Mouse (Mus musculus) lung, embryonic 14.5 days (tissue): ENCODE measurements at regions not wholly inside any gene's neighbourhood (a gene's known extent, or its start where the extent isn't known, plus 50 kb on each side); places are given as distances from the start of the nearest gene placed in this dataset.

Source experiments
- ATAC-seq: fragments of 200-750 bp; cut with Nextera tagmentation; 2 replicates; pipeline ENCODE4 v1.8.0; 2017; ENCODE audit warnings: mild to moderate bottlenecking, moderate TSS enrichment, moderate library complexity; ENCODE audit not compliant: insufficient read depth
- DNase-seq: peaks from one replicate; pipeline ENCODE4 v3.0.0-alpha.2; 2015
- H3K27ac ChIP-seq: fragments of 300-500 bp; sonication (generic); 2 replicates; pipeline ENCODE4 v1.5.1; 2014; ENCODE audit warnings: low read depth, mild to moderate bottlenecking, moderate library complexity
- H3K27me3 ChIP-seq: fragments of 300-500 bp; sonication (generic); 2 replicates; pipeline ENCODE4 v1.6.1; 2014; ENCODE audit warnings: low read length, control low read depth; ENCODE audit not compliant: insufficient read depth
- H3K36me3 ChIP-seq: fragments of 300-500 bp; sonication (generic); 2 replicates; pipeline ENCODE4 v1.6.1; 2014; ENCODE audit warnings: control low read depth; ENCODE audit not compliant: insufficient read depth
- H3K4me1 ChIP-seq: fragments of 300-500 bp; sonication (generic); 2 replicates; pipeline ENCODE4 v1.6.1; 2014; ENCODE audit warnings: antibody characterized with exemption, control low read depth; ENCODE audit not compliant: insufficient read depth
- H3K4me2 ChIP-seq: fragments of 300-500 bp; sonication (generic); 2 replicates; pipeline ENCODE4 v1.6.1; 2014; ENCODE audit warnings: mild to moderate bottlenecking
- H3K4me3 ChIP-seq: fragments of 300-500 bp; sonication (generic); 2 replicates; pipeline ENCODE4 v1.5.1; 2014; ENCODE audit warnings: low read depth, low read length
- H3K9ac ChIP-seq: fragments of 300-500 bp; sonication (generic); 2 replicates; pipeline ENCODE4 v1.6.1; 2014
- H3K9me3 ChIP-seq: fragments of 300-500 bp; sonication (generic); 2 replicates; pipeline ENCODE4 v1.6.1; 2016; ENCODE audit warnings: low read depth, low read length, control low read depth
- CTCF ChIP-seq: IDR thresholded peaks from 2 replicates; pipeline ENCODE4 v1.5.1; 2016; ENCODE audit warnings: antibody characterized with exemption, low read depth
- WGBS: fragments of 180-500 bp; shearing (Covaris S2); extraction: QIAGEN DNeasy Blood & Tissue Kit; methylation state at CpG from one replicate; pipeline ENCODE4 v1.1.7; 2014; 5-methylcytosine and 5-hydroxymethylcytosine counted together

GRCm38 (mm10) chr4:89400342-89400741 lies 89.5 kb upstream of the Cdkn2b start:
- no peaks in the 10 kb centered on the region for H3K9me3 ChIP-seq
- no peak for DNase-seq
- H3K27ac ChIP-seq: no peak overlapping the region
- 76% methylated on average over 3 of the region's 3 CpGs for WGBS
- no peak overlapping the region for H3K9ac ChIP-seq
- no peak for ATAC-seq
- no peaks in the 10 kb centered on the region for H3K27me3 ChIP-seq
- H3K36me3 ChIP-seq: no peaks in the 10 kb centered on the region
- no peak overlapping the region for H3K4me2 ChIP-seq
- TF ChIP-seq CTCF: no peak
- no peak overlapping the region for H3K4me3 ChIP-seq
- H3K4me1 ChIP-seq: no peaks in the 10 kb centered on the region

- Histone ChIP-seq H3K36me3 (no peaks in the 10 kb centered on the region), H3K4me3 (no peak overlapping the region), H3K27me3 (no peaks in the 10 kb centered on the region), H3K4me1 (no peaks in the 10 kb centered on the region), H3K9ac (no peak overlapping the region), H3K27ac (no peak overlapping the region), H3K9me3 (no peaks in the 10 kb centered on the region), H3K4me2 (no peak overlapping the region)
- no peak for TF ChIP-seq CTCF
- WGBS: 52% methylated on average over 2 of the region's 2 CpGs
- DNase-seq (no peak), ATAC-seq (no peak)
Measured at GRCm38 (mm10) chr4:89399277-89399676, 88.4 kb upstream of the Cdkn2b start.

- no peak for TF ChIP-seq CTCF
- 70% methylated on average over 2 of the region's 2 CpGs for WGBS
- DNase-seq: no peak
Measured at GRCm38 (mm10) chr4:89396020-89396419, 85.2 kb upstream of the Cdkn2b start.

GRCm38 (mm10) chr4:89395336-89395735 lies 84.5 kb upstream of the Cdkn2b start:
- DNase-seq: no peak
- H3K27ac ChIP-seq: no peak overlapping the region
- TF ChIP-seq CTCF: no peak
- H3K4me2 ChIP-seq: no peak overlapping the region
- no peaks in the 10 kb centered on the region for H3K9me3 ChIP-seq
- no peak overlapping the region for H3K4me3 ChIP-seq
- H3K4me1 ChIP-seq: no peaks in the 10 kb centered on the region
- ATAC-seq: no peak
- no peaks in the 10 kb centered on the region for H3K36me3 ChIP-seq
- H3K9ac ChIP-seq: no peak overlapping the region
- H3K27me3 ChIP-seq: no peaks in the 10 kb centered on the region

More at GRCm38 (mm10) chr4:89396020-89396419, 85.2 kb upstream of the Cdkn2b start:
- no peak overlapping the region for H3K27ac ChIP-seq
- H3K4me1 ChIP-seq: no peaks in the 10 kb centered on the region
- H3K4me3 ChIP-seq: no peak overlapping the region
- no peaks in the 10 kb centered on the region for H3K9me3 ChIP-seq
- no peaks in the 10 kb centered on the region for H3K36me3 ChIP-seq
- no peak for ATAC-seq
- H3K9ac ChIP-seq: no peak overlapping the region
- no peaks in the 10 kb centered on the region for H3K27me3 ChIP-seq
- H3K4me2 ChIP-seq: no peak overlapping the region

- Histone ChIP-seq H3K36me3 (no peaks in the 10 kb centered on the region), H3K4me3 (no peak overlapping the region), H3K27ac (no peak overlapping the region), H3K9me3 (no peaks in the 10 kb centered on the region), H3K9ac (no peak overlapping the region), H3K4me1 (no peaks in the 10 kb centered on the region), H3K27me3 (no peaks in the 10 kb centered on the region), H3K4me2 (no peak overlapping the region)
- WGBS: 82% methylated on average over 2 of the region's 2 CpGs
- ATAC-seq (no peak), DNase-seq (no peak)
- no peak for TF ChIP-seq CTCF
Measured at GRCm38 (mm10) chr4:89393251-89393711, 82.4 kb upstream of the Cdkn2b start.

GRCm38 (mm10) chr4:89392791-89393190 lies 82.0 kb upstream of the Cdkn2b start:
- Histone ChIP-seq H3K27ac (no peak overlapping the region), H3K27me3 (no peaks in the 10 kb centered on the region), H3K36me3 (no peaks in the 10 kb centered on the region), H3K4me1 (no peaks in the 10 kb centered on the region), H3K9me3 (no peaks in the 10 kb centered on the region), H3K9ac (no peak overlapping the region), H3K4me2 (no peak overlapping the region), H3K4me3 (no peak overlapping the region)
- DNase-seq (no peak), ATAC-seq (no peak)
- no peak for TF ChIP-seq CTCF

GRCm38 (mm10) chr4:89391463-89392308 lies 80.8 kb upstream of the Cdkn2b start:
- Histone ChIP-seq H3K27me3 (no peaks in the 10 kb centered on the region), H3K9me3 (no peaks in the 10 kb centered on the region), H3K4me2 (no peak overlapping the region), H3K4me1 (no peaks in the 10 kb centered on the region), H3K27ac (no peak overlapping the region), H3K9ac (no peak overlapping the region), H3K4me3 (no peak overlapping the region), H3K36me3 (no peaks in the 10 kb centered on the region)
- no peak for DNase-seq
- 73% methylated on average over 9 of the region's 9 CpGs for WGBS
- TF ChIP-seq CTCF: no peak
- ATAC-seq: no peak
